Mouse (Mus musculus) Muller cell, postnatal 12 days (primary cell): ENCODE measurements around the gene Klk1b24.
"Not testable (repeated sequence)": the region's sequence is repeated elsewhere in the genome, so short reads cannot be mapped to it uniquely, and the experiment has no call there.

ENCODE experiments used
- DNase-seq: peaks from one replicate; pipeline ENCODE4 v3.0.0-alpha.2; 2015; ENCODE audit errors: inconsistent ontology term

Gene Klk1b24

GRCm38 (mm10) chr7:44187936-44188335 lies at the start of gene Klk1b24:
Gene Klk1b24 (plus strand): TSS chr7:44188236.
- DNase-seq = not testable (repeated sequence)

GRCm38 (mm10) chr7:44179299-44180045 lies 8.6 kb upstream of the Klk1b24 start:
- no peak for DNase-seq

GRCm38 (mm10) chr7:44186516-44186915 lies 1.5 kb upstream of the Klk1b24 start:
- not testable (repeated sequence) for DNase-seq

- not testable (repeated sequence) for DNase-seq
Observed at GRCm38 (mm10) chr7:44193466-44193865, 5.4 kb downstream of the Klk1b24 start.

- no peak for DNase-seq
Observed at GRCm38 (mm10) chr7:44197891-44198290, 9.9 kb downstream of the Klk1b24 start, which contains the start of gene Klk1b3. Gene Klk1b3 (plus strand): TSS chr7:44198191.

- not testable (repeated sequence) for DNase-seq
Observed at GRCm38 (mm10) chr7:44207135-44207534, 19.1 kb downstream of the Klk1b24 start, which contains the start of gene Klk1b4. Gene Klk1b4 (plus strand): TSS chr7:44207435.

- no peak for DNase-seq
Observed at GRCm38 (mm10) chr7:44208307-44208706, 20.3 kb downstream of the Klk1b24 start.

GRCm38 (mm10) chr7:44215645-44216044 lies 27.6 kb downstream of the Klk1b24 start, which contains the start of gene Klk1b5:
Gene Klk1b5 (plus strand): TSS chr7:44215945.
- no peak for DNase-seq

- DNase-seq = not testable (repeated sequence)
Observed at GRCm38 (mm10) chr7:44221601-44222000, 33.6 kb downstream of the Klk1b24 start.

GRCm38 (mm10) chr7:44222335-44222734 lies 34.3 kb downstream of the Klk1b24 start:
- DNase-seq = not testable (repeated sequence)

- DNase-seq = no peak
Observed at GRCm38 (mm10) chr7:44225076-44225475, 37.0 kb downstream of the Klk1b24 start, which contains the start of gene Klk1. Gene Klk1 (plus strand): TSS chr7:44225360.

GRCm38 (mm10) chr7:44235909-44236308 lies 47.9 kb downstream of the Klk1b24 start, which contains the start of gene Gm36864:
Gene Gm36864 (plus strand): TSS chr7:44236177.
- DNase-seq = no peak

- DNase-seq = no peak
Observed at GRCm38 (mm10) chr7:44239913-44240312, 51.9 kb downstream of the Klk1b24 start.

GRCm38 (mm10) chr7:44240712-44241111 lies 52.7 kb downstream of the Klk1b24 start:
- no peak for DNase-seq

GRCm38 (mm10) chr7:44241163-44241562 lies 53.1 kb downstream of the Klk1b24 start:
- no peak for DNase-seq
